ENCODE assay signal across 8 mouse cellular contexts in the genomic region with DNA sequence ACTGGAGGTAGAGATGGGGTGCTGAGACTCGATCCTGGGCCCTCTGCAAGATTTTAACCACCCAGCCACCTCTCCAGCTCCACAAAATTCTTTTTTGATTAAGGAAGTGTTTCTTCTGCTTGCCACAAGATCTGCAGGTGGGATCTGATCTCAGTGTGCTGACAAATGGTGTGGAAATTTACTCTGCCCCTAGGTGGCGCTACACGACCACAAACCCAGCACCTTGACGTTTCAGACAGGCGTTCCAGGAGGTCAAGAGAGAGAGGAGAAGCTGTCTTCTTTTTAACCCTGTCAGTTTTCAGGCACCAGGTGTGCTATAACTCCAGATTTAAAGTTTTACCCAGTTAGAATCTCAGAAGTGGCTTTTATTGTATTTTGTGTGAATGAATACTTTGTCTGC. TPM values are rescaled to one million over a fixed set of nuclear protein-coding genes. Genes with fewer than 3 reads are reported as not detected.
DNase-seq lines count a peak whose midpoint lies in the region; ATAC-seq lines count a peak whose summit lies in the region.

No protein-coding gene starts in this region.

- no peak overlapping the region for H3K9ac ChIP-seq in midbrain, embryonic 11.5 days (ENCODE audit: low read length)
- no peak overlapping the region for H3K9ac ChIP-seq in midbrain, embryonic 15.5 days
- no peak overlapping the region for H3K9ac ChIP-seq in embryonic facial prominence, embryonic 11.5 days (replicated peaks; ENCODE audit: low read length)
- no peak overlapping the region for H3K9ac ChIP-seq in liver, embryonic 11.5 days (ENCODE audit: low read depth, low read length)

- no peak overlapping the region for H3K4me2 ChIP-seq in midbrain, embryonic 11.5 days
- no peak overlapping the region for H3K4me2 ChIP-seq in midbrain, embryonic 15.5 days
- no peak overlapping the region for H3K4me2 ChIP-seq in embryonic facial prominence, embryonic 11.5 days (ENCODE audit: low read depth, low read length)
- no peak overlapping the region for H3K4me2 ChIP-seq in liver, embryonic 11.5 days

- H3K4me1 ChIP-seq in midbrain, embryonic 11.5 days (ENCODE audit: control insufficient read depth, insufficient read depth, low read length) = peaks cover 5% of the 10 kb centered on the region
- H3K4me1 ChIP-seq in midbrain, embryonic 15.5 days = peaks cover 6% of the 10 kb centered on the region
- H3K4me1 ChIP-seq in embryonic facial prominence, embryonic 11.5 days (ENCODE audit: control insufficient read depth, insufficient read depth, low read length) = peaks cover 5% of the 10 kb centered on the region; the same call in 1 of the 2 replicates
- peaks cover 4% of the 10 kb centered on the region for H3K4me1 ChIP-seq in liver, embryonic 11.5 days (replicated peaks; ENCODE audit: control insufficient read depth, insufficient read depth, low read length)

- H3K4me3 ChIP-seq in midbrain, embryonic 11.5 days (ENCODE audit: low read depth, low read length) = no peak overlapping the region
- no peak overlapping the region for H3K4me3 ChIP-seq in midbrain, embryonic 15.5 days
- H3K4me3 ChIP-seq in embryonic facial prominence, embryonic 11.5 days (ENCODE audit: low read depth, low read length) = no peak overlapping the region
- H3K4me3 ChIP-seq in liver, embryonic 11.5 days (ENCODE audit: low read depth, low read length) = no peak overlapping the region

- DNase-seq in midbrain, embryonic 11.5 days (ENCODE audit: low spot score, missing footprints) = peak; percentile 98
- peak; percentile 86 for DNase-seq in adrenal gland, postnatal 14 days
- peak; percentile 80 for DNase-seq in embryonic facial prominence, embryonic 11.5 days (ENCODE audit: low spot score)
- DNase-seq in kidney, adult 9 months = peak; percentile 90
- DNase-seq in liver, embryonic 11.5 days (ENCODE audit: low spot score) = peak; percentile 73
- DNase-seq in retina, postnatal 7 days (ENCODE audit: low read depth, low spot score) = peak; percentile 80
- peak; percentile 77 for DNase-seq in urinary bladder, postnatal 25 days (ENCODE audit: low spot score)

- no peak for ATAC-seq in midbrain, embryonic 11.5 days (ENCODE audit: low FRiP score)
- ATAC-seq in midbrain, embryonic 15.5 days (replicated peaks) = no peak
- ATAC-seq in embryonic facial prominence, embryonic 11.5 days (replicated peaks; ENCODE audit: insufficient number of reproducible peaks, low FRiP score, low TSS enrichment, low read depth) = no peak
- ATAC-seq in liver, embryonic 11.5 days (replicated peaks; ENCODE audit: low FRiP score) = no peak

- no peak overlapping the region for H3K27ac ChIP-seq in midbrain, embryonic 11.5 days (ENCODE audit: low read depth, low read length)
- H3K27ac ChIP-seq in midbrain, embryonic 15.5 days = no peak overlapping the region
- H3K27ac ChIP-seq in embryonic facial prominence, embryonic 11.5 days (replicated peaks; ENCODE audit: low read depth, low read length) = no peak overlapping the region
- H3K27ac ChIP-seq in liver, embryonic 11.5 days (ENCODE audit: low read depth, low read length) = no peak overlapping the region

- H3K36me3 ChIP-seq in midbrain, embryonic 11.5 days (ENCODE audit: control insufficient read depth, insufficient read depth, low read length) = no peaks in the 10 kb centered on the region
- no peaks in the 10 kb centered on the region for H3K36me3 ChIP-seq in midbrain, embryonic 15.5 days (replicated peaks)
- no peaks in the 10 kb centered on the region for H3K36me3 ChIP-seq in embryonic facial prominence, embryonic 11.5 days (replicated peaks; ENCODE audit: control insufficient read depth, insufficient read depth, low read depth, low read length)
- H3K36me3 ChIP-seq in liver, embryonic 11.5 days (ENCODE audit: control insufficient read depth, insufficient read depth, low read length) = no peaks in the 10 kb centered on the region

- WGBS in midbrain, embryonic 11.5 days = 0% methylated on average over 5 of the region's 5 CpGs
- 2% methylated on average over 5 of the region's 5 CpGs for WGBS in midbrain, embryonic 15.5 days
- under 1% methylated on average over 5 of the region's 5 CpGs for WGBS in embryonic facial prominence, embryonic 11.5 days
- 0% methylated on average over 5 of the region's 5 CpGs for WGBS in liver, embryonic 11.5 days

- no peaks in the 10 kb centered on the region for H3K9me3 ChIP-seq in midbrain, embryonic 11.5 days (ENCODE audit: control insufficient read depth, low read length)
- H3K9me3 ChIP-seq in midbrain, embryonic 15.5 days = no peaks in the 10 kb centered on the region
- H3K9me3 ChIP-seq in embryonic facial prominence, embryonic 11.5 days (replicated peaks; ENCODE audit: control insufficient read depth, low read length) = no peaks in the 10 kb centered on the region
- no peaks in the 10 kb centered on the region for H3K9me3 ChIP-seq in liver, embryonic 11.5 days (ENCODE audit: control insufficient read depth, low read length)

- H3K27me3 ChIP-seq in midbrain, embryonic 11.5 days (ENCODE audit: control insufficient read depth, insufficient read depth, low read length) = peaks cover 5% of the 10 kb centered on the region; the same call in 1 of the 2 replicates
- peaks cover 30% of the 10 kb centered on the region for H3K27me3 ChIP-seq in midbrain, embryonic 15.5 days (replicated peaks)
- peaks cover 5% of the 10 kb centered on the region for H3K27me3 ChIP-seq in embryonic facial prominence, embryonic 11.5 days (ENCODE audit: control insufficient read depth, insufficient read depth, low read length)
- H3K27me3 ChIP-seq in liver, embryonic 11.5 days (replicated peaks; ENCODE audit: control insufficient read depth, insufficient read depth, low read length) = no peaks in the 10 kb centered on the region; the same call in 1 of the 2 replicates

RNA-seq across cellular contexts. Expression of a gene that starts 4.9 kb away (rescaled TPM):
- polyA plus RNA-seq in midbrain, embryonic 11.5 days (2014; fragmentation: Nextera tagmentation; extraction: Ambion mirVana) = 92.5 and 93.5 TPM in 2 replicates
- 409 and 418 TPM in 2 replicates for polyA plus RNA-seq in midbrain, embryonic 15.5 days (2015; fragmentation: Nextera tagmentation; extraction: Ambion mirVana)
- total RNA-seq in adrenal gland, postnatal 14 days (2021) = 32.2 and 34.2 TPM in 2 replicates
- 47.5 and 54.9 TPM in 2 replicates for polyA plus RNA-seq in embryonic facial prominence, embryonic 11.5 days (2014; fragmentation: Nextera tagmentation; extraction: Ambion mirVana)
- 50.0 and 51.1 TPM in 2 replicates for polyA plus RNA-seq in liver, embryonic 11.5 days (2014; fragmentation: Nextera tagmentation; extraction: Ambion mirVana)

RNA-seq across cellular contexts. Expression of a gene that starts 14.4 kb away (rescaled TPM):
- 1.0 and 1.4 TPM in 2 replicates for polyA plus RNA-seq in midbrain, embryonic 11.5 days (2014; fragmentation: Nextera tagmentation; extraction: Ambion mirVana)
- not detected in 2 replicates for polyA plus RNA-seq in midbrain, embryonic 15.5 days (2015; fragmentation: Nextera tagmentation; extraction: Ambion mirVana)
- not detected in 2 replicates for total RNA-seq in adrenal gland, postnatal 14 days (2021)
- 0.22 and 0.24 TPM in 2 replicates for polyA plus RNA-seq in embryonic facial prominence, embryonic 11.5 days (2014; fragmentation: Nextera tagmentation; extraction: Ambion mirVana)
- not detected in 2 replicates for polyA plus RNA-seq in liver, embryonic 11.5 days (2014; fragmentation: Nextera tagmentation; extraction: Ambion mirVana)

RNA-seq across cellular contexts. Expression of a gene that starts 20.9 kb away (rescaled TPM):
- polyA plus RNA-seq in midbrain, embryonic 11.5 days (2014; fragmentation: Nextera tagmentation; extraction: Ambion mirVana) = 0.33 and 0.61 TPM in 2 replicates
- polyA plus RNA-seq in midbrain, embryonic 15.5 days (2015; fragmentation: Nextera tagmentation; extraction: Ambion mirVana) = 0.13 and 0.19 TPM in 2 replicates
- total RNA-seq in adrenal gland, postnatal 14 days (2021) = 0.71 and 0.96 TPM in 2 replicates
- polyA plus RNA-seq in embryonic facial prominence, embryonic 11.5 days (2014; fragmentation: Nextera tagmentation; extraction: Ambion mirVana) = 6.2 and 7.3 TPM in 2 replicates
- polyA plus RNA-seq in liver, embryonic 11.5 days (2014; fragmentation: Nextera tagmentation; extraction: Ambion mirVana) = 4.1 and 5.3 TPM in 2 replicates

RNA-seq across cellular contexts. Expression of a gene that starts 57.3 kb away (rescaled TPM):
- polyA plus RNA-seq in midbrain, embryonic 11.5 days (2014; fragmentation: Nextera tagmentation; extraction: Ambion mirVana) = 0.28 and 0.31 TPM in 2 replicates
- polyA plus RNA-seq in midbrain, embryonic 15.5 days (2015; fragmentation: Nextera tagmentation; extraction: Ambion mirVana) = 0.80 and 1.0 TPM in 2 replicates
- 2.9 and 4.8 TPM in 2 replicates for total RNA-seq in adrenal gland, postnatal 14 days (2021)
- polyA plus RNA-seq in embryonic facial prominence, embryonic 11.5 days (2014; fragmentation: Nextera tagmentation; extraction: Ambion mirVana) = 0.21 and 0.75 TPM in 2 replicates
- 0.90 and 1.3 TPM in 2 replicates for polyA plus RNA-seq in liver, embryonic 11.5 days (2014; fragmentation: Nextera tagmentation; extraction: Ambion mirVana)
